Mouse (Mus musculus) liver, postnatal 0 days (tissue): Measurements from ENCODE around the gene Gpr3.

Experiments
- CTCF ChIP-seq: sonication (generic); IDR thresholded peaks from 2 replicates; pipeline ENCODE4 v1.5.1; 2016; ENCODE audit warnings: antibody characterized with exemption, low read depth
- EP300 ChIP-seq: IDR thresholded peaks from 2 replicates; pipeline ENCODE4 v1.6.1; 2016; ENCODE audit warnings: antibody characterized with exemption, low read depth, mild to moderate bottlenecking

- TF ChIP-seq CTCF (no peak), EP300 (no peak)
Observed at GRCm38 (mm10) chr4:133179258-133179657, 33.1 kb downstream of the Gpr3 start.
